Mouse (Mus musculus) kidney, embryonic 15.5 days (tissue): ENCODE measurements around the gene Kif2a. TPM values are rescaled to one million over a fixed set of nuclear protein-coding genes. Genes with fewer than 3 reads are reported as not detected.

Experiments
- ATAC-seq: fragments of 200-750 bp; cut with Nextera tagmentation; replicated peaks from 2 replicates; pipeline ENCODE4 v1.8.0; 2017; ENCODE audit warnings: moderate TSS enrichment; ENCODE audit not compliant: low FRiP score
- H3K27ac ChIP-seq: fragments of 300-500 bp; sonication (generic); 2 replicates; pipeline ENCODE4 v1.5.1; 2015; ENCODE audit warnings: mild to moderate bottlenecking, inconsistent platforms
- H3K27me3 ChIP-seq: fragments of 300-500 bp; sonication (generic); 2 replicates; pipeline ENCODE4 v1.6.1; 2015; ENCODE audit warnings: inconsistent platforms
- H3K36me3 ChIP-seq: fragments of 300-500 bp; sonication (generic); 2 replicates; pipeline ENCODE4 v1.6.1; 2015; ENCODE audit warnings: inconsistent platforms
- H3K4me1 ChIP-seq: fragments of 300-500 bp; sonication (generic); 2 replicates; pipeline ENCODE4 v1.6.1; 2015; ENCODE audit warnings: inconsistent platforms
- H3K4me2 ChIP-seq: fragments of 300-500 bp; sonication (generic); 2 replicates; pipeline ENCODE4 v1.6.1; 2015; ENCODE audit warnings: moderate library complexity, mild to moderate bottlenecking, inconsistent platforms
- H3K4me3 ChIP-seq: fragments of 300-500 bp; sonication (generic); replicated peaks from 2 replicates; pipeline ENCODE4 v1.5.1; 2015; ENCODE audit warnings: mild to moderate bottlenecking, inconsistent platforms
- H3K9ac ChIP-seq: fragments of 300-500 bp; sonication (generic); 2 replicates; pipeline ENCODE4 v1.6.1; 2015; ENCODE audit warnings: mild to moderate bottlenecking, inconsistent platforms
- H3K9me3 ChIP-seq: fragments of 300-500 bp; sonication (generic); replicated peaks from 2 replicates; pipeline ENCODE4 v1.6.1; 2016; ENCODE audit warnings: inconsistent platforms
- WGBS: fragments of 180-500 bp; shearing (Covaris S2); methylation state at CpG from one replicate; pipeline ENCODE4 v1.1.7; 2015; ENCODE audit warnings: mixed read lengths; 5-methylcytosine and 5-hydroxymethylcytosine counted together
- polyA plus RNA-seq: library from polyadenylated mRNA; unstranded; fragments of >200 nt; fragmentation: Nextera tagmentation; extraction: Ambion mirVana; gene quantifications from 2 replicates; pipeline ENCODE4 v1.2.1, GENCODE M21; 2015

Gene Kif2a
- polyA plus RNA-seq, 1 experiment from 2014 or later, result 15.5 TPM

- WGBS, result 81% methylated on average over 6 of the region's 6 CpGs
- Histone ChIP-seq H3K4me3 (no peak overlapping the region), H3K4me2 (no peak overlapping the region), H3K9ac (no peak overlapping the region), H3K9me3 (peaks cover 2% of the 10 kb centered on the region; the same call in 1 of the 2 replicates), H3K36me3 (no peaks in the 10 kb centered on the region), H3K27ac (no peak overlapping the region), H3K27me3 (no peaks in the 10 kb centered on the region), H3K4me1 (0 out of 2 replicates have a peak, but pooled peaks cover 5% of the 10 kb centered on the region)
- ATAC-seq, result no peak
Observed at GRCm38 (mm10) chr13:107042551-107042950, 20.6 kb upstream of the Kif2a start.

GRCm38 (mm10) chr13:107039493-107039892, 17.6 kb upstream of the Kif2a start:
- ATAC-seq, result no peak
- no peak overlapping the region for H3K4me3 ChIP-seq
- H3K4me1 ChIP-seq, result 0 out of 2 replicates have a peak, but pooled peaks cover 5% of the 10 kb centered on the region
- WGBS, result 80% methylated on average over 4 of the region's 4 CpGs
- H3K36me3 ChIP-seq, result no peaks in the 10 kb centered on the region
- no peak overlapping the region for H3K9ac ChIP-seq
- H3K4me2 ChIP-seq, result no peak overlapping the region
- no peaks in the 10 kb centered on the region for H3K9me3 ChIP-seq
- H3K27ac ChIP-seq, result no peak overlapping the region
- H3K27me3 ChIP-seq, result no peaks in the 10 kb centered on the region

GRCm38 (mm10) chr13:107038346-107038745, 16.4 kb upstream of the Kif2a start:
- no peaks in the 10 kb centered on the region for H3K27me3 ChIP-seq
- H3K4me3 ChIP-seq, result no peak overlapping the region
- ATAC-seq, result no peak
- no peak overlapping the region for H3K27ac ChIP-seq
- H3K4me1 ChIP-seq, result no peaks in the 10 kb centered on the region
- 92% methylated on average over 2 of the region's 2 CpGs for WGBS
- no peak overlapping the region for H3K4me2 ChIP-seq
- H3K9ac ChIP-seq, result no peak overlapping the region
- H3K9me3 ChIP-seq, result no peaks in the 10 kb centered on the region
- no peaks in the 10 kb centered on the region for H3K36me3 ChIP-seq

GRCm38 (mm10) chr13:107035511-107036113, 13.7 kb upstream of the Kif2a start:
- H3K9me3 ChIP-seq, result no peaks in the 10 kb centered on the region
- H3K9ac ChIP-seq, result no peak overlapping the region
- 75% methylated on average over 3 of the region's 3 CpGs for WGBS
- H3K27me3 ChIP-seq, result no peaks in the 10 kb centered on the region
- H3K4me2 ChIP-seq, result no peak overlapping the region
- H3K27ac ChIP-seq, result no peak overlapping the region
- H3K4me3 ChIP-seq, result no peak overlapping the region
- H3K4me1 ChIP-seq, result no peaks in the 10 kb centered on the region
- no peaks in the 10 kb centered on the region for H3K36me3 ChIP-seq
- ATAC-seq, result no peak

- Histone ChIP-seq H3K4me3 (no peak overlapping the region), H3K27me3 (no peaks in the 10 kb centered on the region), H3K36me3 (no peaks in the 10 kb centered on the region), H3K4me2 (no peak overlapping the region), H3K9ac (no peak overlapping the region), H3K4me1 (no peaks in the 10 kb centered on the region), H3K9me3 (no peaks in the 10 kb centered on the region), H3K27ac (no peak overlapping the region)
- ATAC-seq, result no peak
- WGBS, result 82% methylated on average over 4 of the region's 4 CpGs
Observed at GRCm38 (mm10) chr13:107035078-107035477, 13.2 kb upstream of the Kif2a start.

GRCm38 (mm10) chr13:107034028-107034920, 12.3 kb upstream of the Kif2a start:
- no peak overlapping the region for H3K27ac ChIP-seq
- no peaks in the 10 kb centered on the region for H3K9me3 ChIP-seq
- H3K27me3 ChIP-seq, result no peaks in the 10 kb centered on the region
- no peak overlapping the region for H3K4me2 ChIP-seq
- H3K36me3 ChIP-seq, result no peaks in the 10 kb centered on the region
- no peak for ATAC-seq
- H3K9ac ChIP-seq, result no peak overlapping the region
- H3K4me1 ChIP-seq, result no peaks in the 10 kb centered on the region
- WGBS, result 49% methylated on average over 1 of the region's 1 CpGs
- no peak overlapping the region for H3K4me3 ChIP-seq

GRCm38 (mm10) chr13:107031228-107031627, 9.3 kb upstream of the Kif2a start:
- no peaks in the 10 kb centered on the region for H3K4me1 ChIP-seq
- no peaks in the 10 kb centered on the region for H3K36me3 ChIP-seq
- no peaks in the 10 kb centered on the region for H3K27me3 ChIP-seq
- H3K4me3 ChIP-seq, result no peak overlapping the region
- no peak overlapping the region for H3K4me2 ChIP-seq
- no peak for ATAC-seq
- H3K9me3 ChIP-seq, result no peaks in the 10 kb centered on the region
- no peak overlapping the region for H3K27ac ChIP-seq
- no peak overlapping the region for H3K9ac ChIP-seq

GRCm38 (mm10) chr13:107027218-107027617, 5.3 kb upstream of the Kif2a start:
- Histone ChIP-seq H3K4me3 (no peak overlapping the region), H3K27ac (no peak overlapping the region), H3K4me1 (0 out of 2 replicates have a peak, but pooled peaks cover 4% of the 10 kb centered on the region), H3K36me3 (no peaks in the 10 kb centered on the region), H3K4me2 (no peak overlapping the region), H3K9me3 (no peaks in the 10 kb centered on the region), H3K9ac (no peak overlapping the region), H3K27me3 (no peaks in the 10 kb centered on the region)
- WGBS, result 91% methylated on average over 4 of the region's 4 CpGs
- no peak for ATAC-seq

GRCm38 (mm10) chr13:107025663-107026062, 3.7 kb upstream of the Kif2a start:
- Histone ChIP-seq H3K27me3 (no peaks in the 10 kb centered on the region), H3K27ac (no peak overlapping the region), H3K9me3 (no peaks in the 10 kb centered on the region), H3K4me3 (no peak overlapping the region), H3K4me1 (peaks cover 7% of the 10 kb centered on the region; the same call in 1 of the 2 replicates), H3K4me2 (no peak overlapping the region), H3K36me3 (no peaks in the 10 kb centered on the region), H3K9ac (no peak overlapping the region)
- no peak for ATAC-seq
- WGBS, result 68% methylated on average over 3 of the region's 3 CpGs

GRCm38 (mm10) chr13:107022266-107023171, 593 bp upstream of the Kif2a start:
- Histone ChIP-seq H3K9me3 (no peaks in the 10 kb centered on the region), H3K36me3 (peaks cover 5% of the 10 kb centered on the region; the same call in 1 of the 2 replicates), H3K27ac (peak overlapping the region; percentile 95), H3K4me2 (peak overlapping the region; percentile 83), H3K4me3 (peak overlapping the region; percentile 96), H3K9ac (peak overlapping the region; percentile 91), H3K4me1 (peaks cover 19% of the 10 kb centered on the region; the same call in 1 of the 2 replicates), H3K27me3 (no peaks in the 10 kb centered on the region)
- ATAC-seq, result peak; percentile 97
- WGBS, result under 1% methylated on average over 71 of the region's 97 CpGs

GRCm38 (mm10) chr13:107019443-107019842, 2.5 kb downstream of the Kif2a start:
- H3K9ac ChIP-seq, result no peak overlapping the region
- WGBS, result 71% methylated on average over 2 of the region's 2 CpGs
- H3K4me2 ChIP-seq, result no peak overlapping the region
- H3K4me3 ChIP-seq, result no peak overlapping the region
- no peaks in the 10 kb centered on the region for H3K9me3 ChIP-seq
- H3K4me1 ChIP-seq, result peaks cover 23% of the 10 kb centered on the region; the same call in 1 of the 2 replicates
- H3K36me3 ChIP-seq, result peaks cover 7% of the 10 kb centered on the region
- H3K27ac ChIP-seq, result no peak overlapping the region
- no peak for ATAC-seq
- H3K27me3 ChIP-seq, result no peaks in the 10 kb centered on the region
